In the genomic region with DNA sequence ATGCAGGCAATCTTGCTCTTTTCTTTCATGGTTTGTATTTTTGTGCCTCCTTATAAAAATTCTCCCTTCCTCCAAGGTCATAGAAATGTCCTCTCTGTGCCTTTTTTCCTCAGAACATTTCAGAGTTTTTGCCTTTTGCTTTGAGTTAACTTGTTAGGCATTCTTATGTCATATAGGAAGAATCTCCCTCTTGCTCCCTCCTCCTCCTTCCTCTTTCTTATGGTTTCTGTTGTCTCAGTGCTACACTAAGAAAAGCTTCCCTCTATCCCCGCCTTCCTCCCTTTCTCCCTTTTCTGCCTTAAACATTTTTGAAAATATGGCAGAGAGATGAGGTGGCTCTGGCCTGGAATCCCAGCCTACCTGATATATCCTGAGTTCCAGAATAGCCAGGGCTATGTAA, we compare ENCODE assay signal across 24 mouse cellular contexts.
"Had no signal": no experiment of that assay in that cellular context is flagged by ENCODE, and none has a peak within 500 bp of the region (broad histone marks: within the 10 kb centered on the region; RNA-seq: fewer than 3 reads in every experiment).

No protein-coding gene starts in this region.

- H3K36me3 ChIP-seq: heart, embryonic 13.5 days; heart, embryonic 15.5 days; hindbrain, embryonic 13.5 days; hindbrain, embryonic 15.5 days; kidney, embryonic 15.5 days; limb, embryonic 13.5 days; limb, embryonic 15.5 days; liver, embryonic 13.5 days had no signal

- H3K27ac ChIP-seq: gastrocnemius, adult 2 months; heart, embryonic 13.5 days; heart, embryonic 15.5 days; hindbrain, embryonic 13.5 days; hindbrain, embryonic 15.5 days; hindbrain, postnatal 0 days; kidney, embryonic 15.5 days; kidney, postnatal 0 days; limb, embryonic 13.5 days; limb, embryonic 15.5 days; liver, embryonic 13.5 days had no signal

- DNase-seq: forebrain, postnatal 0 days; gastrocnemius, adult 2 months; gastrocnemius, postnatal 10 days; gastrocnemius, postnatal 25 days; heart, adult 18-20 months; heart, postnatal 14 days; heart, postnatal 36 days; kidney, adult 11 months; kidney, adult 2 months; kidney, adult 9 months; kidney, postnatal 14 days; kidney, postnatal 36 days; left cerebral cortex, postnatal 4 days; liver, embryonic 13.5 days had no signal

- ATAC-seq: forebrain, postnatal 0 days; hindbrain, postnatal 0 days; intestine, embryonic 16.5 days had no signal

- H3K4me3 ChIP-seq: gastrocnemius, adult 2 months; heart, embryonic 13.5 days; heart, embryonic 15.5 days; hindbrain, embryonic 13.5 days; hindbrain, embryonic 15.5 days; kidney, embryonic 15.5 days; limb, embryonic 13.5 days; limb, embryonic 15.5 days; liver, embryonic 13.5 days had no signal
